Mouse (Mus musculus) bone marrow macrophage, adult 2 months (primary cell): ENCODE measurements at regions not wholly inside any gene's neighbourhood (a gene's known extent, or its start where the extent isn't known, plus 50 kb on each side); places are given as distances from the start of the nearest gene placed in this dataset.

Experiments
- CTCF ChIP-seq: IDR thresholded peaks from 2 replicates; pipeline ENCODE4 v1.5.1; 2012; ENCODE audit warnings: low read depth, mild to moderate bottlenecking, low read length, moderate library complexity
- POLR2A ChIP-seq: IDR thresholded peaks from 2 replicates; pipeline ENCODE4 v1.6.1; 2012; ENCODE audit warnings: mild to moderate bottlenecking, low read depth, low read length, borderline replicate concordance

GRCm38 (mm10) chr13:107554091-107554490 lies 490.2 kb upstream of the Smim15 start:
- TF ChIP-seq CTCF, result no peak
- no peak for TF ChIP-seq POLR2A
